Mouse (Mus musculus) embryonic facial prominence, embryonic 14.5 days (tissue): ENCODE results near the gene Nrros. TPM values are rescaled to one million over a fixed set of nuclear protein-coding genes. Genes with fewer than 3 reads are reported as not detected.
A peak's percentile ranks its signal among the peaks of the same experiment; 100 is the strongest.
"Not testable (repeated sequence)": the region's sequence is repeated elsewhere in the genome, so short reads cannot be mapped to it uniquely, and the experiment has no call there.

ENCODE experiments used
- ATAC-seq: fragments of 200-750 bp; cut with Nextera tagmentation; 2 replicates; pipeline ENCODE4 v1.8.0; 2017; ENCODE audit warnings: low read depth, moderate number of reproducible peaks, moderate TSS enrichment
- DNase-seq: peaks from one replicate; pipeline ENCODE4 v3.0.0-alpha.2; 2015; ENCODE audit warnings: low spot score
- H3K27ac ChIP-seq: fragments of 300-500 bp; sonication (generic); replicated peaks from 2 replicates; pipeline ENCODE4 v1.5.1; 2014; ENCODE audit warnings: low read depth, mild to moderate bottlenecking, low read length, moderate library complexity
- H3K27me3 ChIP-seq: fragments of 300-500 bp; sonication (generic); replicated peaks from 2 replicates; pipeline ENCODE4 v1.6.1; 2014; ENCODE audit warnings: low read length; ENCODE audit not compliant: control insufficient read depth, insufficient read depth
- H3K36me3 ChIP-seq: fragments of 300-500 bp; sonication (generic); 2 replicates; pipeline ENCODE4 v1.6.1; 2014; ENCODE audit warnings: low read length, mixed read lengths; ENCODE audit not compliant: control insufficient read depth, insufficient read depth
- H3K4me1 ChIP-seq: fragments of 300-500 bp; sonication (generic); 2 replicates; pipeline ENCODE4 v1.6.1; 2014; ENCODE audit warnings: antibody characterized with exemption, low read length; ENCODE audit not compliant: control insufficient read depth, insufficient read depth
- H3K4me2 ChIP-seq: fragments of 300-500 bp; sonication (generic); 2 replicates; pipeline ENCODE4 v1.6.1; 2014; ENCODE audit warnings: low read depth, mild to moderate bottlenecking, low read length, moderate library complexity, mixed read lengths
- H3K4me3 ChIP-seq: fragments of 300-500 bp; sonication (generic); 2 replicates; pipeline ENCODE4 v1.5.1; 2014; ENCODE audit warnings: low read depth, mild to moderate bottlenecking, low read length
- H3K9ac ChIP-seq: fragments of 300-500 bp; sonication (generic); 2 replicates; pipeline ENCODE4 v1.6.1; 2014; ENCODE audit warnings: low read depth, mild to moderate bottlenecking, low read length, moderate library complexity, mixed read lengths
- H3K9me3 ChIP-seq: fragments of 300-500 bp; sonication (generic); 2 replicates; pipeline ENCODE4 v1.6.1; 2016; ENCODE audit warnings: low read length; ENCODE audit not compliant: control insufficient read depth
- WGBS: fragments of 180-500 bp; shearing (Covaris S2); extraction: QIAGEN DNeasy Blood & Tissue Kit; methylation state at CpG from one replicate; pipeline ENCODE4 v1.1.7; 2014; 5-methylcytosine and 5-hydroxymethylcytosine counted together
- polyA plus RNA-seq: library from polyadenylated mRNA; unstranded; fragments of >200 nt; fragmentation: Nextera tagmentation; extraction: Ambion mirVana; gene quantifications from 2 replicates; pipeline ENCODE4 v1.2.1, GENCODE M21; 2014

Gene Nrros
- polyA plus RNA-seq, 1 experiment from 2014 or later = 23.1 TPM

- H3K4me2 ChIP-seq = no peak overlapping the region
- H3K9me3 ChIP-seq = 0 out of 2 replicates have a peak, but pooled peaks cover 3% of the 10 kb centered on the region
- H3K9ac ChIP-seq = no peak overlapping the region
- no peaks in the 10 kb centered on the region for H3K4me1 ChIP-seq
- no peak overlapping the region for H3K27ac ChIP-seq
- WGBS = 87% methylated on average over 1 of the region's 1 CpGs
- peaks cover 56% of the 10 kb centered on the region for H3K36me3 ChIP-seq
- DNase-seq = no peak
- ATAC-seq = no peak
- H3K27me3 ChIP-seq = no peaks in the 10 kb centered on the region
- no peak overlapping the region for H3K4me3 ChIP-seq
These were observed 59.7 kb downstream of the Nrros start for GRCm38 (mm10) chr16:32105698-32106097.

- H3K36me3 ChIP-seq = peaks cover 45% of the 10 kb centered on the region
- no peaks in the 10 kb centered on the region for H3K27me3 ChIP-seq
- no peak overlapping the region for H3K27ac ChIP-seq
- no peak for ATAC-seq
- H3K4me3 ChIP-seq = no peak overlapping the region
- 89% methylated on average over 13 of the region's 13 CpGs for WGBS
- 0 out of 2 replicates have a peak, but pooled peaks cover 3% of the 10 kb centered on the region for H3K9me3 ChIP-seq
- H3K4me1 ChIP-seq = peaks cover 10% of the 10 kb centered on the region
- no peak for DNase-seq
- no peak overlapping the region for H3K9ac ChIP-seq
- no peak overlapping the region for H3K4me2 ChIP-seq
These were observed 63.1 kb downstream of the Nrros start for GRCm38 (mm10) chr16:32102295-32102694.

GRCm38 (mm10) chr16:32099638-32100150 is 65.7 kb downstream of the Nrros start, which contains the start of the genes Pigx and Cep19:
Gene Pigx (minus strand): TSS chr16:32099740.
Gene Cep19 (plus strand): TSS chr16:32099800.
- under 1% methylated on average over 20 of the region's 34 CpGs for WGBS
- Histone ChIP-seq H3K4me2 (peak within 1 kb of the TSS; percentile 73), H3K9me3 (no peaks in the 10 kb centered on the region)

GRCm38 (mm10) chr16:32098897-32099637 is 66.3 kb downstream of the Nrros start:
- Histone ChIP-seq H3K9me3 (no peaks in the 10 kb centered on the region), H3K9ac (peak overlapping the region; percentile 93), H3K4me3 (peak overlapping the region; percentile 99), H3K4me2 (peak overlapping the region; percentile 73), H3K27ac (peak overlapping the region; percentile 83), H3K27me3 (no peaks in the 10 kb centered on the region), H3K4me1 (peaks cover 10% of the 10 kb centered on the region), H3K36me3 (peaks cover 31% of the 10 kb centered on the region)
- WGBS = under 1% methylated on average over 25 of the region's 39 CpGs
- DNase-seq (peak; percentile 26), ATAC-seq (peak; percentile 72)

More at GRCm38 (mm10) chr16:32099638-32100150, 65.7 kb downstream of the Nrros start, which contains the start of the genes Pigx and Cep19:
- peak; percentile 94 for DNase-seq
- ATAC-seq = peak; percentile 97
- Histone ChIP-seq H3K4me3 (peak within 1 kb of the TSS; percentile 99), H3K27me3 (no peaks in the 10 kb centered on the region), H3K9ac (peak within 1 kb of the TSS; percentile 93), H3K4me1 (peaks cover 10% of the 10 kb centered on the region), H3K36me3 (peaks cover 33% of the 10 kb centered on the region), H3K27ac (peak within 1 kb of the TSS; percentile 83)

- not testable (repeated sequence) for H3K27ac ChIP-seq, H3K4me2 ChIP-seq
- WGBS = 88% methylated on average over 2 of the region's 2 CpGs
These were observed 67.6 kb downstream of the Nrros start for GRCm38 (mm10) chr16:32097757-32098156.

More at GRCm38 (mm10) chr16:32097757-32098156, 67.6 kb downstream of the Nrros start:
- ATAC-seq, H3K9me3 ChIP-seq, H3K9ac ChIP-seq, DNase-seq, H3K27me3 ChIP-seq, H3K4me3 ChIP-seq, H3K4me1 ChIP-seq: not testable (repeated sequence)
- peaks cover 23% of the 10 kb centered on the region for H3K36me3 ChIP-seq

Other genes with a start within 250 kb of the Nrros start
- gene Pigz, start 231.7 kb downstream of the Nrros start, polyA plus RNA-seq = 0.59 and 0.70 TPM in 2 replicates
- 93.5 and 94.0 TPM in 2 replicates for gene 0610012G03Rik, start 217.1 kb downstream of the Nrros start, polyA plus RNA-seq
- gene Ncbp2, start 217.1 kb downstream of the Nrros start, polyA plus RNA-seq = 96.3 and 109 TPM in 2 replicates
- gene Senp5, start 162.3 kb downstream of the Nrros start, polyA plus RNA-seq = 7.8 and 8.2 TPM in 2 replicates
- gene Pak2, start 86.3 kb downstream of the Nrros start, polyA plus RNA-seq = 34.1 and 36.3 TPM in 2 replicates
- 88.2 and 92.4 TPM in 2 replicates for gene Pigx, start 65.9 kb downstream of the Nrros start, polyA plus RNA-seq
- gene Cep19, start 65.8 kb downstream of the Nrros start, polyA plus RNA-seq = 26.0 and 29.4 TPM in 2 replicates
- gene Bex6, start 14.2 kb upstream of the Nrros start, polyA plus RNA-seq = not detected in 2 replicates
- gene Fbxo45, start 81.6 kb upstream of the Nrros start, polyA plus RNA-seq = 13.4 and 14.0 TPM in 2 replicates
- 17.3 and 20.0 TPM in 2 replicates for gene Wdr53, start 81.6 kb upstream of the Nrros start, polyA plus RNA-seq
- not detected in 2 replicates for gene Smco1, start 105.9 kb upstream of the Nrros start, polyA plus RNA-seq
- 22.0 and 23.4 TPM in 2 replicates for gene Rnf168, start 111.9 kb upstream of the Nrros start, polyA plus RNA-seq
- gene Ubxn7, start 166.7 kb upstream of the Nrros start, polyA plus RNA-seq = 21.1 and 23.7 TPM in 2 replicates
- 0.14 TPM in 1 of 2 replicates, not detected in the other for gene Tm4sf19, start 234.9 kb upstream of the Nrros start, polyA plus RNA-seq